Mouse (Mus musculus) kidney, adult 2 months (tissue): ENCODE data around the gene Rex1bd.

Source experiments
- CTCF ChIP-seq: fragments of 200-500 bp; conservative IDR thresholded peaks from 2 replicates; pipeline ENCODE4 v1.5.1; 2011; ENCODE audit warnings: low read depth, mild to moderate bottlenecking, control low read depth, low read length, moderate library complexity, mixed read lengths; ENCODE audit not compliant: insufficient read depth, insufficient read length
- POLR2A ChIP-seq: fragments of 200-500 bp; IDR thresholded peaks from one replicate; pipeline ENCODE4 v1.6.1; 2011; ENCODE audit warnings: low read depth, low read length, control low read depth

DNA sequence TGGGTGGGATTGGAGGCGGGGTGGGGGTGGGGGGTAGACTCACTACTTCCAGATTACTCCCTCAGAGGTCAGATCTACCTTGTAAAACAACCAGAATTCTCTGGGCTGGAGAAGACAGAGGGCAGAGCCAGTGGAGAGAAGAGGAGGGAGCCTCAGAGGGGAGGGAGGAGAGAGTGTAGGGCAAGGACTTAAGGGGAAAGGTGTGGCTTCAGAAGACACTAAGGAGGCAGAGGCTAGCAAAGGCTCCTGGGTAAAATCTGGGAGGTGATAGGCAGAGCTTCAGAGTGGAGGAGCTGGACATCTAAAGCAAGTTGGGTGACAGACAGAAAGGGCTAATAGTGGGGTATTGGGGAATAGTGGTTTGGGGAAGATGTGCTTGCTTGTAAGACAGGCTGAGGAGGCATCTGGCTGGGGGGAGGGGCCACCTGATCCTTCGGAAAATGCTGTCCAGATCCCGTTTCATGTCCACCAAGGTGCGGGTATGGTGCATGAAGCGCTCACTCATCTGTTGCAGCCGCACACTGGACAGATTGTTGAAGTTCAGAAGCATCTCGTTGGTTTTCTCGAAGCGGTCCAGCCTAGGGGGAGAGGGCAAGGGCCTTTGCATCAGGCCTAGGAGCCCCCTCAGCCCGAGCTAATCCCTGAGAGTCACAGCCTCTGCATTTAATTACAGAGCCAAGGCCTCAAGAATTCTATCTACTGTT is 11.5 kb upstream of the Rex1bd start:
- TF ChIP-seq CTCF (no peak), POLR2A (no peak)
